9 mouse cellular contexts compared by ENCODE assay signal in the genomic region with DNA sequence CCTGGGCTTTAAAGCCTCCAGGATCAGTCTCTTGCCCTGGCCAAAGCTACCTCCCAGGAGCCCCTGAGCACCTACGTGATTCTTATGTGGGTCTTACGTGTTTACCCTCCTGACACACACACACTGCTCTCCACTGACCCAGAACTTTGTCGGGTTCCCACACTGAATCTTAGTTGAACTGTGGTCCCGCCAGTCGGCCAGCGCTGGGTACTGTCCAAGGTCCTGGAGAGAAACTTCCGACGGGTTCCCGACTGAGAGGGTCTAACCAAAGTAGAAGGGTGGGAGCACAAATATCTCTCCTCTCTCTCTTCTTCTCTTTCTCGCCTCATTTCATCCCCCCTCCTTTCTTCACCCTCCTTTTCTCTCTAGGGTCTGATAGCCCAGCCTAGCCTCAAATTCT. TPM values are rescaled to one million over a fixed set of nuclear protein-coding genes. Genes with fewer than 3 reads are reported as not detected.
DNase-seq lines count a peak whose midpoint lies in the region; ATAC-seq lines count a peak whose summit lies in the region.
"Had no signal": no experiment of that assay in that cellular context is flagged by ENCODE, and none has a peak within 500 bp of the region (broad histone marks: within the 10 kb centered on the region; RNA-seq: fewer than 3 reads in every experiment).

No protein-coding gene starts in this region.

- no peaks in the 10 kb centered on the region for H3K9me3 ChIP-seq in midbrain, embryonic 11.5 days (ENCODE audit: control insufficient read depth, low read length)
- H3K9me3 ChIP-seq in midbrain, embryonic 15.5 days, result peaks cover 4% of the 10 kb centered on the region; the same call in 1 of the 2 replicates
- H3K9me3 ChIP-seq in embryonic facial prominence, embryonic 11.5 days (replicated peaks; ENCODE audit: control insufficient read depth, low read length), result no peaks in the 10 kb centered on the region

- no peaks in the 10 kb centered on the region for H3K36me3 ChIP-seq in midbrain, embryonic 11.5 days (ENCODE audit: control insufficient read depth, insufficient read depth, low read length)
- H3K36me3 ChIP-seq in midbrain, embryonic 15.5 days (replicated peaks), result no peaks in the 10 kb centered on the region
- no peaks in the 10 kb centered on the region for H3K36me3 ChIP-seq in embryonic facial prominence, embryonic 11.5 days (replicated peaks; ENCODE audit: control insufficient read depth, insufficient read depth, low read depth, low read length)
- H3K36me3 ChIP-seq: limb, embryonic 15.5 days had no signal

- no peak overlapping the region for H3K4me3 ChIP-seq in midbrain, embryonic 11.5 days (ENCODE audit: low read depth, low read length)
- no peak overlapping the region for H3K4me3 ChIP-seq in midbrain, embryonic 15.5 days
- H3K4me3 ChIP-seq in embryonic facial prominence, embryonic 11.5 days (ENCODE audit: low read depth, low read length), result no peak overlapping the region
- H3K4me3 ChIP-seq: limb, embryonic 15.5 days had no signal

- ATAC-seq in midbrain, embryonic 11.5 days (ENCODE audit: low FRiP score), result no peak
- ATAC-seq in midbrain, embryonic 15.5 days (replicated peaks), result no peak
- ATAC-seq in embryonic facial prominence, embryonic 11.5 days (replicated peaks; ENCODE audit: insufficient number of reproducible peaks, low FRiP score, low TSS enrichment, low read depth), result no peak

- 7% methylated on average over 10 of the region's 10 CpGs for WGBS in midbrain, embryonic 11.5 days
- 6% methylated on average over 10 of the region's 10 CpGs for WGBS in midbrain, embryonic 15.5 days
- WGBS in embryonic facial prominence, embryonic 11.5 days, result 5% methylated on average over 10 of the region's 10 CpGs

- H3K27ac ChIP-seq in midbrain, embryonic 11.5 days (ENCODE audit: low read depth, low read length), result no peak overlapping the region
- H3K27ac ChIP-seq in midbrain, embryonic 15.5 days, result no peak overlapping the region
- H3K27ac ChIP-seq in embryonic facial prominence, embryonic 11.5 days (replicated peaks; ENCODE audit: low read depth, low read length), result no peak overlapping the region
- H3K27ac ChIP-seq: limb, embryonic 15.5 days had no signal

- no peak overlapping the region for H3K9ac ChIP-seq in midbrain, embryonic 11.5 days (ENCODE audit: low read length)
- H3K9ac ChIP-seq in midbrain, embryonic 15.5 days, result no peak overlapping the region
- H3K9ac ChIP-seq in embryonic facial prominence, embryonic 11.5 days (replicated peaks; ENCODE audit: low read length), result no peak overlapping the region
- H3K9ac ChIP-seq: limb, embryonic 15.5 days had no signal

- H3K27me3 ChIP-seq in midbrain, embryonic 11.5 days (ENCODE audit: control insufficient read depth, insufficient read depth, low read length), result no peaks in the 10 kb centered on the region
- peaks cover 6% of the 10 kb centered on the region; the same call in 1 of the 2 replicates for H3K27me3 ChIP-seq in midbrain, embryonic 15.5 days (replicated peaks)
- H3K27me3 ChIP-seq in embryonic facial prominence, embryonic 11.5 days (ENCODE audit: control insufficient read depth, insufficient read depth, low read length), result no peaks in the 10 kb centered on the region

- H3K4me2 ChIP-seq in midbrain, embryonic 11.5 days, result no peak overlapping the region
- H3K4me2 ChIP-seq in midbrain, embryonic 15.5 days, result no peak overlapping the region
- H3K4me2 ChIP-seq in embryonic facial prominence, embryonic 11.5 days (ENCODE audit: low read depth, low read length), result no peak overlapping the region
- H3K4me2 ChIP-seq: limb, embryonic 15.5 days had no signal

- H3K4me1 ChIP-seq in midbrain, embryonic 11.5 days (ENCODE audit: control insufficient read depth, insufficient read depth, low read length), result no peaks in the 10 kb centered on the region
- H3K4me1 ChIP-seq in midbrain, embryonic 15.5 days, result no peaks in the 10 kb centered on the region
- no peaks in the 10 kb centered on the region for H3K4me1 ChIP-seq in embryonic facial prominence, embryonic 11.5 days (ENCODE audit: control insufficient read depth, insufficient read depth, low read length)
- H3K4me1 ChIP-seq: limb, embryonic 15.5 days had no signal

- DNase-seq in adrenal gland, adult (ENCODE audit: inconsistent age in 2 of 2, low spot score in 1 of 2), result peak; percentile 17 to 67
- DNase-seq in adrenal gland, adult 8-10 months, result no peak
- peak; percentile 87 for DNase-seq in midbrain, embryonic 11.5 days (ENCODE audit: low spot score, missing footprints)
- peak; percentile 77 for DNase-seq in embryonic facial prominence, embryonic 11.5 days (ENCODE audit: low spot score)
- DNase-seq in ovary, postnatal 14 days (ENCODE audit: low spot score), result peak; percentile 52
- DNase-seq in left cerebral cortex, adult 11 months (ENCODE audit: low spot score), result no peak
- DNase-seq in right cerebral cortex, postnatal 10 days (ENCODE audit: low spot score in 2 of 2), result no peak

RNA-seq across cellular contexts. Expression of gene Sppl2c, which starts 11.7 kb away (rescaled TPM):
- not detected for total RNA-seq in adrenal gland, adult 8-10 months (2022)
- polyA plus RNA-seq in midbrain, embryonic 11.5 days (2014; fragmentation: Nextera tagmentation; extraction: Ambion mirVana), result not detected in 2 replicates
- not detected in 2 replicates for polyA plus RNA-seq in midbrain, embryonic 15.5 days (2015; fragmentation: Nextera tagmentation; extraction: Ambion mirVana)
- not detected in 2 replicates for polyA plus RNA-seq in embryonic facial prominence, embryonic 11.5 days (2014; fragmentation: Nextera tagmentation; extraction: Ambion mirVana)
- polyA plus RNA-seq: limb, embryonic 15.5 days had no signal

RNA-seq across cellular contexts. Expression of gene Mapt, which starts 33.3 kb away (rescaled TPM):
- 100 to 1,000 TPM; 154 to 281 (median 182) TPM for total RNA-seq in adrenal gland, adult 8-10 months (2022)
- 70.9 and 71.6 TPM in 2 replicates for polyA plus RNA-seq in midbrain, embryonic 11.5 days (2014; fragmentation: Nextera tagmentation; extraction: Ambion mirVana)
- 1,028 and 1,112 TPM in 2 replicates for polyA plus RNA-seq in midbrain, embryonic 15.5 days (2015; fragmentation: Nextera tagmentation; extraction: Ambion mirVana)
- polyA plus RNA-seq in embryonic facial prominence, embryonic 11.5 days (2014; fragmentation: Nextera tagmentation; extraction: Ambion mirVana), result 18.2 and 27.1 TPM in 2 replicates

Comparison
In these comparisons a context has a peak if more than half of its experiments do, and no peak if none do; other contexts are left out.
1. DNase-seq: peak in adrenal gland, adult (2 of 2), midbrain, embryonic 11.5 days (single experiment), embryonic facial prominence, embryonic 11.5 days (single experiment) and ovary, postnatal 14 days (single experiment); none in adrenal gland, adult 8-10 months (single experiment), left cerebral cortex, adult 11 months (single experiment) and right cerebral cortex, postnatal 10 days (0 of 2).
2. RNA of gene Mapt, which starts 33.3 kb away (polyA plus RNA-seq): 1,028 to 1,112 TPM in midbrain, embryonic 15.5 days; 70.9 to 71.6 TPM in midbrain, embryonic 11.5 days and 18.2 to 27.1 TPM in embryonic facial prominence, embryonic 11.5 days; every median in the first group is over 10 times any median in the second.